Mouse (Mus musculus) forebrain, embryonic 16.5 days (tissue): ENCODE data around the gene Cib1. TPM values are rescaled to one million over a fixed set of nuclear protein-coding genes. Genes with fewer than 3 reads are reported as not detected.

Source experiments
- ATAC-seq: fragments of 200-750 bp; cut with Nextera tagmentation; 2 replicates; pipeline ENCODE4 v1.8.0; 2017; ENCODE audit warnings: mild to moderate bottlenecking, moderate library complexity
- H3K27ac ChIP-seq: fragments of 300-500 bp; sonication (generic); 2 replicates; pipeline ENCODE4 v1.5.1; 2014; ENCODE audit warnings: low read length, control low read depth
- H3K27me3 ChIP-seq: fragments of 300-500 bp; sonication (generic); replicated peaks from 2 replicates; pipeline ENCODE4 v1.6.1; 2014; ENCODE audit warnings: low read length; ENCODE audit not compliant: control insufficient read depth, insufficient read depth
- H3K36me3 ChIP-seq: fragments of 300-500 bp; sonication (generic); 2 replicates; pipeline ENCODE4 v1.6.1; 2014; ENCODE audit not compliant: control insufficient read depth, insufficient read depth
- H3K4me1 ChIP-seq: fragments of 300-500 bp; sonication (generic); replicated peaks from 2 replicates; pipeline ENCODE4 v1.6.1; 2014; ENCODE audit warnings: low read length; ENCODE audit not compliant: control insufficient read depth, insufficient read depth
- H3K4me2 ChIP-seq: fragments of 300-500 bp; sonication (generic); 2 replicates; pipeline ENCODE4 v1.6.1; 2014; ENCODE audit warnings: mild to moderate bottlenecking, low read length, control low read depth
- H3K4me3 ChIP-seq: fragments of 300-500 bp; sonication (generic); replicated peaks from 2 replicates; pipeline ENCODE4 v1.5.1; 2014; ENCODE audit warnings: mild to moderate bottlenecking, low read length, control low read depth
- H3K9ac ChIP-seq: fragments of 300-500 bp; sonication (generic); replicated peaks from 2 replicates; pipeline ENCODE4 v1.6.1; 2014; ENCODE audit warnings: low read depth, low read length, control low read depth
- H3K9me3 ChIP-seq: fragments of 300-500 bp; sonication (generic); 2 replicates; pipeline ENCODE4 v1.6.1; 2016; ENCODE audit warnings: low read length; ENCODE audit not compliant: control insufficient read depth
- WGBS: fragments of 180-500 bp; shearing (Covaris S2); extraction: QIAGEN DNeasy Blood & Tissue Kit; methylation state at CpG from one replicate; pipeline ENCODE4 v1.1.7; 2014; 5-methylcytosine and 5-hydroxymethylcytosine counted together
- polyA plus RNA-seq: library from polyadenylated mRNA; unstranded; fragments of >200 nt; fragmentation: Nextera tagmentation; extraction: Ambion mirVana; gene quantifications from 2 replicates; pipeline ENCODE4 v1.2.1, GENCODE M21; 2015

Gene Cib1
- polyA plus RNA-seq, 1 experiment from 2014 or later: 26.5 TPM

- ATAC-seq: no peak
- Histone ChIP-seq H3K9ac (no peak overlapping the region), H3K27me3 (no peaks in the 10 kb centered on the region), H3K4me2 (no peak overlapping the region), H3K4me1 (peaks cover 41% of the 10 kb centered on the region), H3K4me3 (no peak overlapping the region), H3K9me3 (no peaks in the 10 kb centered on the region), H3K36me3 (no peaks in the 10 kb centered on the region), H3K27ac (no peak overlapping the region)
- 75% methylated on average over 3 of the region's 3 CpGs for WGBS
Measured at GRCm38 (mm10) chr7:80207314-80207731, 25.3 kb downstream of the Cib1 start.

GRCm38 (mm10) chr7:80205705-80206589 lies 26.7 kb downstream of the Cib1 start:
- no peak overlapping the region for H3K9ac ChIP-seq
- no peak overlapping the region for H3K4me3 ChIP-seq
- peaks cover 54% of the 10 kb centered on the region for H3K4me1 ChIP-seq
- H3K9me3 ChIP-seq: no peaks in the 10 kb centered on the region
- H3K27ac ChIP-seq: no peak overlapping the region
- no peak for ATAC-seq
- H3K4me2 ChIP-seq: no peak overlapping the region
- no peaks in the 10 kb centered on the region for H3K27me3 ChIP-seq
- 86% methylated on average over 12 of the region's 12 CpGs for whole genome bisulfite sequencing
- no peaks in the 10 kb centered on the region for H3K36me3 ChIP-seq

- peaks cover 60% of the 10 kb centered on the region for H3K4me1 ChIP-seq
- no peak for ATAC-seq
Measured at GRCm38 (mm10) chr7:80204961-80205360, 27.7 kb downstream of the Cib1 start.

GRCm38 (mm10) chr7:80204362-80204761 lies 28.3 kb downstream of the Cib1 start:
- Histone ChIP-seq H3K27ac (no peak overlapping the region), H3K9ac (no peak overlapping the region), H3K27me3 (no peaks in the 10 kb centered on the region), H3K4me2 (no peak overlapping the region), H3K9me3 (no peaks in the 10 kb centered on the region), H3K4me1 (peaks cover 65% of the 10 kb centered on the region), H3K4me3 (no peak overlapping the region), H3K36me3 (no peaks in the 10 kb centered on the region)
- WGBS: 88% methylated on average over 4 of the region's 4 CpGs
- no peak for ATAC-seq

More at GRCm38 (mm10) chr7:80204961-80205360, 27.7 kb downstream of the Cib1 start:
- H3K27me3 ChIP-seq: no peaks in the 10 kb centered on the region
- no peaks in the 10 kb centered on the region for H3K9me3 ChIP-seq
- H3K9ac ChIP-seq: no peak overlapping the region
- WGBS: 83% methylated on average over 7 of the region's 7 CpGs
- no peaks in the 10 kb centered on the region for H3K36me3 ChIP-seq
- H3K27ac ChIP-seq: no peak overlapping the region
- no peak overlapping the region for H3K4me2 ChIP-seq
- H3K4me3 ChIP-seq: no peak overlapping the region

- H3K27me3 ChIP-seq: no peaks in the 10 kb centered on the region
- ATAC-seq: no peak
- no peak overlapping the region; the same call in 1 of the 2 replicates for H3K9ac ChIP-seq
- H3K4me3 ChIP-seq: no peak overlapping the region
- no peaks in the 10 kb centered on the region for H3K9me3 ChIP-seq
- H3K36me3 ChIP-seq: no peaks in the 10 kb centered on the region
- 44% methylated on average over 12 of the region's 12 CpGs for WGBS
- peaks cover 67% of the 10 kb centered on the region for H3K4me1 ChIP-seq
- no peak overlapping the region for H3K4me2 ChIP-seq
- H3K27ac ChIP-seq: peak overlapping the region; percentile 17; the same call in 1 of the 2 replicates
Measured at GRCm38 (mm10) chr7:80203638-80204096, 28.9 kb downstream of the Cib1 start.

- H3K4me3 ChIP-seq: no peak overlapping the region
- ATAC-seq: no peak
- WGBS: 88% methylated on average over 5 of the region's 5 CpGs
- H3K4me2 ChIP-seq: no peak overlapping the region
- H3K27ac ChIP-seq: no peak overlapping the region
- H3K9me3 ChIP-seq: no peaks in the 10 kb centered on the region
- no peak overlapping the region for H3K9ac ChIP-seq
- H3K27me3 ChIP-seq: no peaks in the 10 kb centered on the region
- no peaks in the 10 kb centered on the region for H3K36me3 ChIP-seq
- H3K4me1 ChIP-seq: peaks cover 60% of the 10 kb centered on the region
Measured at GRCm38 (mm10) chr7:80202961-80203360, 29.7 kb downstream of the Cib1 start.

- peaks cover 62% of the 10 kb centered on the region for H3K4me1 ChIP-seq
- 47% methylated on average over 15 of the region's 15 CpGs for WGBS
- 0 out of 2 replicates have a peak overlapping the region, but pooled peaks have one; percentile 22 for H3K9ac ChIP-seq
- H3K4me3 ChIP-seq: no peak overlapping the region
- H3K27ac ChIP-seq: peak overlapping the region; percentile 58; the same call in 1 of the 2 replicates
- no peaks in the 10 kb centered on the region for H3K27me3 ChIP-seq
- ATAC-seq: 0 out of 2 replicates have a peak, but pooled peaks have one; percentile 19
- no peak overlapping the region for H3K4me2 ChIP-seq
- H3K9me3 ChIP-seq: no peaks in the 10 kb centered on the region
- H3K36me3 ChIP-seq: no peaks in the 10 kb centered on the region
Measured at GRCm38 (mm10) chr7:80201888-80202540, 30.6 kb downstream of the Cib1 start.

- Histone ChIP-seq H3K9me3 (no peaks in the 10 kb centered on the region), H3K4me3 (no peak overlapping the region), H3K9ac (no peak overlapping the region), H3K27me3 (no peaks in the 10 kb centered on the region), H3K4me1 (peaks cover 63% of the 10 kb centered on the region), H3K4me2 (no peak overlapping the region), H3K27ac (no peak overlapping the region), H3K36me3 (no peaks in the 10 kb centered on the region)
- no peak for ATAC-seq
- 73% methylated on average over 5 of the region's 5 CpGs for WGBS
Measured at GRCm38 (mm10) chr7:80200963-80201539, 31.6 kb downstream of the Cib1 start.

GRCm38 (mm10) chr7:80200588-80200945 lies 32.0 kb downstream of the Cib1 start:
- Histone ChIP-seq H3K9me3 (no peaks in the 10 kb centered on the region), H3K4me3 (no peak overlapping the region), H3K9ac (no peak overlapping the region), H3K4me1 (peaks cover 63% of the 10 kb centered on the region), H3K4me2 (no peak overlapping the region), H3K27ac (no peak overlapping the region), H3K36me3 (no peaks in the 10 kb centered on the region), H3K27me3 (no peaks in the 10 kb centered on the region)
- no peak for ATAC-seq
- 87% methylated on average over 6 of the region's 6 CpGs for whole genome bisulfite sequencing
